Mouse (Mus musculus): ENCODE results near the gene Abhd14b.

The Abhd14b gene

DNA sequence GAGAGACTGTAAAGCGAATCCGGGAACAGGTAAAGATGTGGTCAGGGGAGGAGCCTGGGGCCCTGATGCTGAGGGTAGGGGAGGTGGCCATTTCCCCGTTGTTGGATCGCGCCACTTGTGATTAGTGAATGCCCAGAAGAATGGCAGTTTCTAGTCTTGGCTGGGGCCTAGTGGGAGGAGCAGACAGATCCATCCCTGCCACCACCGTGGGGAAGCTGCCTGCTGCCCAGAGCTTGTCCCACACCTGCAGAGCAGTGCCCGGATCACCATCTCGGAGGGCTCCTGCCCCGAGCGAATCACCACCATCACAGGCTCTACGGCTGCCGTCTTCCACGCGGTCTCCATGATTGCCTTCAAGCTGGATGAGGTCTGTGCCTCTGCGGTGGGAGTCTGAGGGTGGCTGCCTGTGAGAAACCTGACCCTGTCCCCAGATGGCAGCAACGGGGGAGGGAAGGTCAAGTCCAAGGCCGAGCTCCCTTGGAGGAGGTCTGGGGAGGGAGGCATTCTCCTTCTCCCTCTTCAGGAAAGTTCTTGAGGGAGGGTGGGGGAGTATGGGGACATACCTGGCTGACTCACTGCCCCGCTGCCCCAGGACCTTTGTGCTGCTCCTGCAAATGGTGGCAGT, 13.3 kb downstream of the Abhd14b start:
- no peak for DNase-seq (ENCODE audit: low spot score)

- DNase-seq (ENCODE audit: low spot score): no peak
Measured at GRCm38 (mm10) chr9:106461026-106461415, 13.8 kb downstream of the Abhd14b start.

- no peak for DNase-seq (ENCODE audit: low spot score)
Measured at GRCm38 (mm10) chr9:106461641-106462429, 14.6 kb downstream of the Abhd14b start.

- no peak for DNase-seq (ENCODE audit: low spot score)
Measured at GRCm38 (mm10) chr9:106462430-106462800, 15.2 kb downstream of the Abhd14b start.

DNA sequence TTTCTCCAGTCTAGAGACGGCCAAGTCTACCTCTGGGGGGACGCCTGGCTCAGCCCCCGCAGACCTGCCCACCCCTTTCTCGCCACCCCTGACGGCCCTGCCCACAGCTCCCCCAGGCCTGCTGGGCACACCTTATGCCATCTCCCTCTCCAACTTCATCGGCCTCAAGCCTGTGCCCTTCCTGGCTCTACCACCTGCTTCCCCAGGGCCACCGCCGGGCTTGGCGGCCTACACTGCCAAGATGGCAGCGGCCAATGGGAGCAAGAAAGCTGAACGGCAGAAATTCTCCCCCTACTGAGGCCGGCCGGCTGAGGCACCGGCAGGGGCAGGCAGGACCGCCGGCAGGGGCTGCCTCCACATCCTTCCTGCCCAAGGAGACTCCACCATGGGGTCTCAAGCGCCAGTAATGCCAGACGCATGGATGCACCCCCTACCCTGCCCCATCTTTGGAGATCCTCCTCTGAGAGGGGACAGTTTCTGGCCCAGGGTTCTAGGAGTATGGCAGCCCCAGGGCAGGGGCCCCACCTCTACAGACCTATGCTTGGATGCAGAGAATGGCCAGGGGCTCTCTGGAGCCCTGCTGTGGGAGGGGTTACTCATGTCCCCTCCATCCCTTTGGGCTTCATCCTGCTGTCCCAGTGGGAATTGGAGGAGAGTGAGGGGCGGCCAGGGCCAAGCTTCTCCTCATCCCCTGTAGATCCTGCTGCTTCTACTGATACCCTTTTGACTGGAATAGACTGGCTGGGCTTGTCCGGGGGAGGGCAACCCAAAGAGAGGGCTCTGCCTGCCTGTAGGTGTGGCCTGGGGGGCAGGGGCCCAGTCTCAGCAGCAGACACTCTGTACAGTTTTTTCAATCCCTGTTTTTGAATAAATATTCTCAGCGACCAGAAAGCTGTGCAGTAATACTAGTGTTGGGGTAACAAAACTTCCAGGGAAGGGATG, 16.1 kb downstream of the Abhd14b start:
- no peak for DNase-seq (ENCODE audit: low spot score)

DNA sequence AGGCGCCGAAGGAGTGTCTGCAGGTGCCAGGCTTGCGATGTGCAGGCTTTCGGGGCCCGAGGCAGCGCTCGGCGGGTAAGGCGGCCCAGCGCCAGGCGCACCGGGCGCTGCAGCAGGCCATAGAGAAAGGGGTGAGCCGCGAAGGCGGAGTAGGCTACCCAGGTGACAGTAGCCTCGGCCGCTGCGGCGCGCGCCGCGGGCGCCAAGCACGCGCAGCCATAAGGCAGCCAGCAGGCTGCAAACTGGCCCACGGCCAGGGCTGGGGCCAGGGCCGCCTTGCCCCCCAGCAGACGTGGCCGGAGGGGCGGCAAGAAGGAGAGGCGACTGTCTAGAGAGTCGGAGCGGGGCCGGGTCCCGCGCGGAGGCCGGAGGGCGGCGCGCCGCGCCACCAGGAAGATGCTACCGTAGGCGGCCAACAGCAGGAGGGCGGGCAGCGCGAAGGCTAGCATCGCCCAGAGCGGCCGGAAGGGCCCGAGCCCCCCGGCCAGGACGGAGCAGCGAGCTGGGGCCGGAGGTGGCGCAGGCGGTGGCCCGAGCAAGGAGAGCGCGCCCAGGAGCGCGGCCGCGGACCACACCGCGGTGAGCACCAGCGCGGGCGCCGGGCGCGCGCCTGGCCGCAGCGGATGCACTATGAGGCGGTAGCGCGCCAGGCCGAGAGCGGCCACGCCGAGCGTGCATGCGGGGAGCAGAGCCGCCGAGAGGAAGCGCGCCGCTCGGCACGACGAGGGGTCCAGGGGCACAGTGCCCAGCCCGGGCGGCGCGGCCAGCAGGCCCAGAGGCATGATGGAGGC, 17.7 kb downstream of the Abhd14b start:
- peak; percentile 77 for DNase-seq (ENCODE audit: low spot score)

DNA sequence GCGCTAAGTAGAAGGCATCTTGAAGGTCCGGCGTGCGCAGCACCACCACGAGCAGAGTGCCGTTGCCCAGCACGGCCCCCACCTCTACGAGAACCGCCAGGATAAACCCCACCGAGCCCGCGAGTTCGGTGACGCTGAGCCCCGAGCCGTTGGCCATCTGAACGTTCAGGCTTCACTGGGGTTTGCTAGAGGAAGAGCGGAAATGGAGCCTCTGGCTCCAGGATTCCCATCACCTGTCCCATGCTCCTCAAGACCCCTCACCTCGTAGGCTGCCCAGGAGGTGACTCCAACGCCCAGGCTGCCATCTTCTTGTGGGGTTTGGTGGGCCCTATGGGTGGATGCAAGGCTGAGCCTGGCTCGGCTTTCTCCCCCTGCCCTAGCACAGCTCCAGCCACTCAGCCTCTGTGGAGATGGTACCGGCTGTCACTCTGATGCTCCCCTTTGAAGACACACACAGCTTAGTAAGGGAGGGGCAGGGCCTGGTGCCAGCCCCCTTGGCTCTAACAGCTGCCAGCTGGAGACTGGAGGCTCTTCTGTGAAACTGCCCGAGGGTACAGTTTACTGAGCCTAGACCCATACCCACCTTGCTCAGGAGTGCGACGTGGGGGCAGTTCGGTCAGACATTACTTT, 18.4 kb downstream of the Abhd14b start, which contains the start of gene Gpr62:
Gene Gpr62 (minus strand): TSS at position 368 of the 630 bp plus-strand sequence.
- no peak for DNase-seq (ENCODE audit: low spot score)

DNA sequence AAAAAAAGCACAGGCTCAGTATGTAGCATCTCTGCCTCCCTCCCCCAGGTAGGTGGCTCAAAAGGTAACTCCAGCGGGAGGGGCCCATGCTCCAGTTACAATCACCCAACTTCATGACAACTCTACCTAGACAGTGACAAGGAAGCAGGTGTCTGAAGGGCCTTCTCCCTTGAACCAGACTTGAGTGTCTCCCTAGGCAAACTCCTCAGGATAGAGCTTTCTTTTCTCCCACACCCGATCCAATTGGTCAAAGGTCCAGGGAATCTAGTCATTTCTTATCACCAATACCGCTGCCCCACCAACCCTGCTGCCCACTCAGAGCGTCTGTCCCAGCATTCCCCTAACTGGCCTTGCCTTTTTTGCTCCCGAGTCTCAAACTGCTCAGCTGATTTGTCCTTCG, 19.5 kb downstream of the Abhd14b start:
- DNase-seq (ENCODE audit: low spot score): no peak

DNA sequence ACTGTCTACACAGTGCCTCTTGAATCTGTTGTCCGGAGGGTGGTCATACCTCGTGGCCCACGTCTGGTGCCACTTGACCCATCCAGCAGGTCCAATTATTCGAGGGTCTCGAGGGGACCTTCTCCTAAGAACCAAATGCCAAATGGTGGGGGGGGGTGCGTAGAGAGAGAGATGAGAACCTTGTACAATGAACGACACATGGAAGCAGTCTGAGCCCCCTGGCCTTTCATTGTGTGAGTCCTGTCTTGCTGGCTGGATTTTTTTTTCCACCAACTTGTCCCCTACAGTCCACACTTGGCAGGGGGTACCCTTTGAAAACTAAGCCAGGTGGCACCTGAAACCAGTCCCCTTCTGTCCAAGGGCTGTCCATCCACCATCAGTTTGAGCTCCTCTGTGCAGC, 20.5 kb downstream of the Abhd14b start:
- DNase-seq (ENCODE audit: low spot score): no peak

DNA sequence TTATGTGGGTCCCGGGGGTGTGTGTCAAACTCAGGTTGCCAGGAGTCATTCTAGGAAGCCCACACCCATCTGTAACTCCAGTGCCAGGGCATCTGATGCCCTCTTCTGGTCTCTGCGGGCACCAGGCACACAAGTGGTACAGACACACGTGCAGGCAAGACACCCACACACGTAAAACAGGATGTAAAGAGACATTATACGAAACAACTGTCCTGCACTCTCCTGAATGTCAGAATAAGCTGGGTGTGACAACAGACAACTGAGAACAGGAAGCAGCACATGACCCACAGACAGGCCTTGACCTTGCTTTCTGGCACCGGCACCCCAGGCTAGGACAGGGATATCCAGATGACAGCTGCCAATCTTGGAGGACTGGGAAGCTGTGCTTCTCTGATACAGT, 22.1 kb downstream of the Abhd14b start:
- DNase-seq (ENCODE audit: low spot score): no peak

DNA sequence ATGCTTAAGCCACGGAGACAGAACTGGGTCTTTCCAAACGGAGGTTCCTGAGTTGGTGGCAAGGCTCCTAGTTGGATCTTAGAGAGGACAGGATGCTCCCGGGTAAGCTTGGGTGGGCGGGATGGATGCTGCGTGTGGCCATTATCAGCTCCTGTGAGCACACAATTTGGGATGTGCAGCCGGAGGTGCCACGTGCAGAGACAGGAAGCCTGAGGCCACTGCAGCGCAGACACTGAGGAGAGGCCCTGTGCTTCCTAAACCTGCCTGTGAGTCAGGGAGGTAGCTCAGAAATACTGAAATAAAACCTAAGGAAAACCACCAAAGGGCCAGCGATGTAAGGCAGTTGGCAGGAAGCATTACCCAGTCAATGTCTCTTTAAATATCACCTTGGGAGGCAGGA, 22.5 kb downstream of the Abhd14b start:
- DNase-seq (ENCODE audit: low spot score): no peak

GRCm38 (mm10) chr9:106470991-106471750, 23.9 kb downstream of the Abhd14b start:
- DNase-seq (ENCODE audit: low spot score): no peak

- DNase-seq (ENCODE audit: low spot score): peak; percentile 86
Measured at GRCm38 (mm10) chr9:106471892-106472291, 24.6 kb downstream of the Abhd14b start.

DNA sequence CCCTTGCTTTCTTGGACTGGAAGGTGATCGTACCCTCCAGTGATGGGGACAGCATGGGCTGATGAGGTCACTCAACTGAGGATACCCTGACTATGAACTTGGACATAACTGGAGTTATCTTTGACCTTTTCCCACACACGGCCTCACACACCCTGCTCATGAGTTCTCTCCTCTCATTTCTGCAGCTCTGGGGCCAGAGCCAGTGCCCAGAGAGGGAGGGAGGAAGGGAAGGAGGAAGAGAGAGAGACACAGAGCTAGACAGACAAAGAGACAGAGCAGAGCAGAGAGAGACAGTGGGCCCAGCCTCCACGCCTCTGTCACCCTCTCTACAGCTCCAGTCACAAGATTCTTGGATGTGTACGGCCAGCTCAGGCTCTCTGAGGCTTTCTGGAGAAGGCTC, 25.1 kb downstream of the Abhd14b start:
- no peak for DNase-seq (ENCODE audit: low spot score)

GRCm38 (mm10) chr9:106473081-106473752, 26.0 kb downstream of the Abhd14b start:
- DNase-seq (ENCODE audit: low spot score): no peak

- DNase-seq (ENCODE audit: low spot score): no peak
Measured at GRCm38 (mm10) chr9:106473753-106474105, 26.5 kb downstream of the Abhd14b start.

DNA sequence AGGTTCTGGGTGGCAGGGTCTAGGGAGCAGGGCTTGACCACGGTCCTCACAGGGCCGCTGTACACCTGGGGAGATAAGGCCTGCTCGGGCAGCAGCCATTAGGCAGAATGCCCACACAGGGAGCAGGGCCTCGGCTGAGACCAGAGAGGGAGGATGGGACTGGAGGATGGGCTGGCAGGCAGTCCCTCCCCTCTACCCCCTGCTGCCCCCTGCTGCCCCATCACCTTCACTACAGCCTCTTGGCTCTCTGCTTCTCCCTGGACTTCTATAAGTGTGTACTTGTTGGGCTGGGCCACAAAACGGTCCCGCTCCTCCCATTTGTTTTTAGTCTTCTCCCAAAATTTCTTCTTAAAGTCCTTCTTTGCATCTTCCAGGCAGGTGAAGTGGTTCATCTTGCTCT, 27.2 kb downstream of the Abhd14b start:
- DNase-seq (ENCODE audit: low spot score): peak; percentile 90

- DNase-seq (ENCODE audit: low spot score): no peak
Measured at GRCm38 (mm10) chr9:106475046-106475445, 27.8 kb downstream of the Abhd14b start.

DNA sequence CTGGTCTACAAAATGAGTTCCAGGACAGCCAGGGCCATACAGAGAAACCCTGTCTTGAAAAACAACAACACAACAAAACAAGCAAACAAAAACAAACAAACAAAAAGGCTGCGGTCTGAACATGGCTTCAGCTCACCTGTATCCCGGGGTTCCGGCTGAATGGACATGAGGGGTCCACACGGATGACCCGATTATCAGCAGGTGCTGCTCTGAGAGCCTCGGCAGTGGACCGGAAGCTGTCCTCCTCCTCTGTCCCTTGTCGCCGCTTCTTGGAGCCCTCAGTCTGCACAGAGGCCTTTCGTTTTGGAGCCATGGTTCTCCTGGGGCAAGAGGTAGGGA, 28.4 kb downstream of the Abhd14b start, which contains the start of gene Rrp9:
Gene Rrp9 (plus strand): TSS at position 301 of the 339 bp plus-strand sequence.
- DNase-seq (ENCODE audit: low spot score): no peak
